Mouse (Mus musculus): Measurements from ENCODE around the gene Gm49325. TPM values are rescaled to one million over a fixed set of nuclear protein-coding genes. Genes with fewer than 3 reads are reported as not detected.
A peak's percentile ranks its signal among the peaks of the same experiment; 100 is the strongest.

The Gm49325 gene
- total RNA-seq, 2 experiments from 2014 or later = 18.1 to 27.7 TPM

DNA sequence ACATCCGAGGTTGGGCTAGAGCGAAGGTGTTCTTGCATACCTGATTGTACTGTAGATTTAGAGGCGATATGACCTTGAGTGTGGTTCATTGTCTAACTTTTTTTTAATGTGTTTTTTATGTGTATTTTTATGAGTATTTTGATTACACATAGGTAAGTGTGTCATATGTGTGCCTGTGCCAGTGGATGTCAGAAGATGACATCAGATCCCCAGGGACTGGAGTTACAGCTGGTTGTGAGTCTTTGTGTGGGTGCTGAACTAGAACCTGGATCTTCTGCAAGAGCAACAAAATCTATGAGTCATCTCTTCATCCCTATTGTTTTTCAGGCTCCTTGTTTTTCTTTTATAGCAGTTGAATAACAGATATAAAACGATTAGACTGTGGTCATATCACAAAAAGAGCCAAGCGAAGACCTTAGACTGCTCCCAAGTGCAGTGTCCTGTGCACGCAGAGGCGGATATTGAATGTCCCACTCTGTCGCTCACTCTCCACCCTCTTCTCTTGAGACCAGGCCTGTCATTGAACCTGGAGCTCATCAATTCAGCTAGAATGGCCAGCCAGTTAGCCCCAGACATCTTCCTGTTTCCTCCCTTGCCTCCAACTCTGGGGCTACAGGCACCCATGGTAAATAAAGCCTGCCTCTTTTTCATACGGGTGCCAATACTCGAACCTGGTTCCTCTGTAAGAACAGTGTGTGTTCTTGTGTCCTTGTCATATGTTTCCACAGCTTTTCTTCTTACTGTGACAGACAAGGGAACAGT is 17.8 kb downstream of the Gm49325 start:
- DNase-seq (ENCODE audit: low spot score in 2 of 2) = no peak

DNA sequence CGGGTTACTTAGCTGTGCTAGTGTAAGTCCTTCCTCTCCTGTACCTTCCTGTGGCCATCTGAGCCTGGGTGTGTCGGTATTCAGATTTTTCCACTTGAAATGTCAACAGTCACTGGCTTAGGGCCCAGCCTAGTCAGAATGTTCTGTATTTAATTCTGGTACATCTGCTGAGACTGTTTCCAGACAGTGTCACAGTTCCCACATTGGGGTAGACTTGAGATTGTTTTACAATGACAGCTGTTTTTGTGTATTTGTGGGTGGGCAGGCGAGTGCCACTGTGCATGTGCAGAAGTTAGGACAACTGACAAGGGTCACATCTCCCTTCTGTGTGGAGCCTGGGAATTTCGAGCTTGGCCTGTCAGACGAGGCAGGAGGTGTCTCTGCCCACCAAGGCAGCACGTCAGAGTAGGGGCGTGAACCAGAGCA is 18.6 kb downstream of the Gm49325 start:
- DNase-seq (ENCODE audit: low spot score in 2 of 2) = no peak

DNA sequence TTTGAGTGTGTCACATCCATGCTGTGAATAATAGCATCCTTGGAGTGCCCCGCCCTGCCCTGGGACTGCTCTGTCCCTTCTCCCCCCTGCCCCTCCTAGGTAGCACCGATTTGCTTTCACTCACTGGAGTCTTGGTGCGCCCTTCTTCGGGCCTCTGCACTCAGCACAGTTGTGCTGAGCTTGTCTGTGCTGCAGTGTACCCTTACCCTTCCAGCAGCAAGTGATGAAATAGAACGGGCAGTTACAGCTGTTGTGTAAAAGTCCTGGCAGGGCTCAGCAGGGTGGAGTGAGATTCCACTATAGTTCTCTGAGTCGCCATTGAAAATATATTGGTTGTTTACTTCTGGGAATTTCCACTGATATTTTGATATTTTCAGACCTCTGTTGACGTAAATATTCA is 20.0 kb downstream of the Gm49325 start:
- no peak for DNase-seq (ENCODE audit: low spot score in 2 of 2)

DNA sequence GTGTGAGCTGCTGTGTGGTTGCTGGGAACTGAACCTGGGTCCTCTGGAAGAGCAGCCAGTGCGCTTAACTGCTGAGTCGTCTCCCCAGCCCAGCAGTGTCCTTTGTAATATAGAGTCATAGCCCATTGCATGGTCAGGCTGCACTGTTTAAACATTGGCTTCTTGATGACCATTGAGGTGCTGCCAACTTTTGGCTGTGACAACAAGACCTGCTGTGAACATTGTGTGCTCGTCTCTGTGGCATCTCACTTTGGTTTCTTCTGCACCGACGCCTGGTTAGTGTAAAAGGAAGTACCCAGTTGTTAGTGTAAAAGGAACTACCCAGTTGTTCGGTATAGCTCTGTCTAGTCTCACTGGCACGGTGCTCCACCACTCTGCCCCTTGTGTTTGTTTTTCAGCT is 20.6 kb downstream of the Gm49325 start:
- no peak for DNase-seq (ENCODE audit: low spot score in 2 of 2)

DNA sequence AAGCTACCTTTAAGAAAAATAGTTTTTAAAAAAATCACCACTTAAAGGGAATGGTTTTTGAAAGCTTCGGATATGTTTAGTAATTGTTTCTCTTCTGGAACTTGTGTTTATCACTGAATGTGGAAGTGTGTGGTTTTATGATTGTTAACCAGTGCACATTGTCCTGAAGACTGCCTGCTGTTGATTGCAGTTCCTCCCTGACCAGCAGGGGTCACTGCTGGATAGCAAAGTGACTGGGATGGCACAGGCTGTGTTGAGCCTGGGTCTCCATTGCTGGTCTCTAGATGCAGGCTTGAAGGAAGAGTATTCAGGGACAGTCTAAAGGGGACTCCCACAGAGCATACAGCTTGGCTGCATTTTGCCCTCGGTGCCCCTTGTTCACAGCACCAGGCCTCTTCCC is 21.5 kb downstream of the Gm49325 start:
- peak; percentile 40 to 71 for DNase-seq (ENCODE audit: low spot score in 2 of 2)

DNA sequence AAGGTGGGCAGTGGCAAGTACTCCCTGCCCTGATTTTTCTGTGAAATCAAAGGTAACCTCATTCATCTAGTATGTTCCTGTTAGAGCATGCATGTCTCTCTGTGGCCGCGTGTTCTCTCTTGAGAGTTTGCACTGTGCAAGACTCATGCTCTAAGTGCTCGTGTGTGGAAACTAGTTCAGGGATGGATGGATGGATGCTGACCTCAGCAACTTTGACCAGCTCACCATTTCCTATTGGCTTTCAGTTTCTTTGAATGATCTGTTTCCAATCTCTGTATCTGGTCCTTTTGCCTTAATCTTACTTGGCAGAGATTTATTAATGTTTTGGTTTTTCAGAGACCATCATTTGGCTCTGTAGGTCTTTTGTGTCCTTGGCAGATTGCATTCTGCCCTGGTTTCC is 23.2 kb downstream of the Gm49325 start:
- DNase-seq (ENCODE audit: low spot score in 2 of 2) = no peak

DNA sequence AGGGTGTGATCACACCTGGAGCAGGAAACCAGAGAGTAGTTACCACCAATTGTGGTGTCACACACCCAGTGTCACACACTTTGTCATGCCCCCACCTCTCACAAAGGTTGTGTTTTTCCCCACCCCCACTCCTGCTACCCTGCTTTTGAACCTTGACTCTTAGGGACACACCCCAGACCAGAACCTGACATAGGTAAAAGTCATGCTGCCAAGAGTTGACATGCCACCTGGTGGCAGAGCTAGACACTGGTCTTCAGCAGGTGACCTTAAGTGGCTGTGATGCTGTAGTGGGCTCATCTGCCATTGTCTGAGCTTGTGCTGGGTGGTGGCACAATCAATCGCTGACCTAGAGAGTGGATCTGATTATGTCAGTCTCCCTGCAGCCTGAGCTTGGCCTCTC is 24.0 kb downstream of the Gm49325 start:
- no peak for DNase-seq (ENCODE audit: low spot score in 2 of 2)

DNA sequence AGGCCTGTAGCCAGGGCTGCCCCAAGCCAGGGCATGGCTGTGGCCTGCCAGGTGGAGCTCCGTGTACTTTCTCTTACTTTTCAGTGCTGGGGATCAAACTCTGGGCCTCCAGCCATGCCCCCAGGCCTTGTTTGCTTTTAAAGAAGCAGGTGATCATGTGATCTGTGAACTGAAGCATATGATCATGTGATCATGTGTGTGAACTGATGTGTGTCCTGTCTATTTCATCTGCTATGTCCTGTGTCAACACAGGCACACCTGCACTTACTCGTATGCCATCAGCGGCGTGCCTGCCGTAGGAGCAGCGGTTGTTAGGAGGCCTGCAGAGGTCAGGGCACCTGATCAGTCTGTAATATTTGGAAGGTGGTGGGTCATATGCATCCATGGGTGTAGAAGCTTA is 28.0 kb downstream of the Gm49325 start:
- DNase-seq (ENCODE audit: low spot score in 2 of 2) = no peak

DNA sequence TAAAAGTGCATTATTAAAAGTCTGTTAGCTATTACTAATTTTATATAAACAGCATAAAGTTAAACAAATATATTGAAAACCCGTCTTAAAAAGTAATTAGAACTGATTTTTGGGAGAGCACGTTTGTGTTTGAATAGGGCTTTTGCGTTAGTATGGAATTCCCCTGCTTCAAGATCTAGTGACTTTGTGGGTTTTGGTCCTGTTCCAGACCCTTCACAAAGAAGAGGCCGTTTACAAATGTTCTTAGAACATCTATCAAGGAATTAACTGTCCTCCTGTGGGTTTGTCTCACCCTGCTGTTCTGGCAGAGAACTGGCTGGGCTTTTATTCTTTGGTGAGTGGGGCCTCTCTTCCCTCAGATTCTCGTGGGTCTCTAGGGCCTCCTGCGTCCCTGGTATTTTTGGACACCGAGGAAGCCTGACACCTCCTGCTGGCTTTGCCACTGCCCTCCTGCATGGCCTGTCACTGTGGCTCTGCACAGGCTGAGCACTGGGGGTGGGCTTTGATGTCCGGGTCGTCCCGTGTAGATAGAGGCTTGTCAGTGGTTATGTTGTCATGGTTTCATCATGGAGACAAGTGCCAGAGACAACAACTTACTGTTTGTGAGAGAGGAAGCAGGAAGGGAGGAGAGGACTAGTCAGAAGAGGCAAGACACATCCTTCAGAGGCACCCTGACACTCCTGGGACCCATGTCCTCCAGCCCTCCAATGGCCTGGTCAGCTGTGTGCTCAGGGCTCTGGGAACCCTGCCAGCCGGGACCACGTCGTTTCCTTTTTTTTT is 28.6 kb downstream of the Gm49325 start:
- no peak for DNase-seq (ENCODE audit: low spot score in 2 of 2)

DNA sequence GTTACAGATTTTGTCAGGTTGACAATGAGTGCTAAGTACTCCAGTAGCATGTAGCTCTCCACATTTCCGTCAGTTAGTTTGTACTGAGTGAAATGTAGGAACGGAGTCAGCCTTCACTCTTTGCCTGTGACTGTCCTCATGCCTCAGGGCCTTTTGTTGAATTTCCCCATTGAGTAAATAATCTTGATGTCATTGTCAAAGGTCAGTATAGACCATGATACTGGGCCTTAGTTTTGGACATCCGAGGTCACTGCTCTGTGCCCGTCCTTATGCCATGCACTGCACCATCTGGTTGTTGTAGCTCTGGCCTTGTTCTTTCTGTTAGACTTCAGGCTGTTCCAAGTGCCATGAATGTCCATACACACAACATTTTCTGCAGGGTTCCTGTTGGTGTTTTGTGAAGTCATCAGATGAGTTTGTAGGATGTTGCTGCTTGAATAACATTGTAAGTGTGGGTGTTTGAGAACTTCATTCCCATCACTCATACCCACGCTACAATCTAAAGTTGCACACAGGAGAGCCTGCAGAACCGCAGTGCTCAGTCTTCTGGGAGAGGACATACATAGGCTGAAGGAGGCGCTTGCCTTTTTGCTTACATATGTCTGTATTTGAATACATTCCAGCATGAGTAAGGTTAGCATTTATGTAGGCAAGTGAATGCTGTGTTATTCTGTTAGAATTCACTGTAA is 30.4 kb downstream of the Gm49325 start:
- no peak for DNase-seq (ENCODE audit: low spot score in 2 of 2)

DNA sequence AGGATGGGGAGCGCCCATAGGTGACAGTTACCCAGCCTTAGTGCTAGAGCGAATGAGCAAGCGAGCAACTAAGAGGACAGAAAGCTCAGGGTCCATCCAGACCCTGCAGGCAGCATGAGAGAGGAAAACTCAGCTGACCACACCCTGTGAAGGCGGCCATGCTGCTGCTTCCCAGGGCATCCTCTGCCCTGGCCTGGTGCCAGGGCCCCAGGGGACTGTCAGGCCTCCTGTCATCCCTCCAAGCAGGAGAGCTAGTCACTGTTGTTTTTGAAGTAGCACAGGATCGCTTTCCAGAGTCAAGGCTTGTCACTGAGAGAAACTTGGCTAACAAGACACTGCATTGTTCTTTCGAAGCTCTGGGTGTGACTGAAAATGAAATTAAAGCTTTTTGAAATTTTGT is 33.0 kb downstream of the Gm49325 start:
- DNase-seq (ENCODE audit: low spot score in 2 of 2) = no peak

DNA sequence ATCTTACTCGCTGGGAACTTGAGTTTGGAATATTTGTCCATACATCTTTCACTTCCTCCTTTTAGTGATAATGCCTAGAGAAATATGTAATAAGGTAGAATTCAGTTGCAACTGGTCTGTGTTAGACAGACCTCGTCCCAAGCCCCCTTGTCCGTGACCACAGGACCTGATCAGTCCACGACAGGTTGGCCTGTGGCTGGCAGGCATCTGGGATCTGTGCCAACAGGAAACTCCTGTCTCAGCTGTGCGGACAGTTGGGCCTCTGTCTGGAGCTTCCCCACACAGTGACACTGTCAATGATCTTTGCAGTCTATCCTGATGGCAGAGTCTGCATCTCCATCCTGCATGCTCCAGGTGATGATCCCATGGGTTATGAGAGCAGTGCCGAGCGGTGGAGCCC is 37.2 kb downstream of the Gm49325 start:
- no peak for DNase-seq (ENCODE audit: low spot score in 2 of 2)

DNA sequence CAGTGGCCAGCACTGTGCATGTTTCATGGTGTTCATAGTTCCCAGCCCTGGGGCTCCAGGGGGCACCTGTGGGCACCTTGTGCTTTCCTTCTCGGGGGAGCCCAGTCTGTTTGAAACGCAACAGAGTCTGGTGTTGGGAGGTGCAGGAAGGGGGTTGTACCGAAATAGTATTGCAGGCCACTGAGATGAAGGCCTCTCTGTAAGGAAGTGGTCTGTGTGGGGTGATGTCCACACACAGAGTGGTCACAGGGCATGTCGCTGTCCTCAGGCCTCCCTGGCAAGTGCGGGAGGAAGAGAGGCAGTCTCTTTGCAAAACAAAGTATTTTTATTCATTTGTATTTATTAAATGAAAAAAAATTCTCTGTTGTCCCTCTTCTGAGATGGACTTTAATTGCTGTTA is 39.6 kb downstream of the Gm49325 start:
- DNase-seq (ENCODE audit: low spot score in 2 of 2) = no peak

DNA sequence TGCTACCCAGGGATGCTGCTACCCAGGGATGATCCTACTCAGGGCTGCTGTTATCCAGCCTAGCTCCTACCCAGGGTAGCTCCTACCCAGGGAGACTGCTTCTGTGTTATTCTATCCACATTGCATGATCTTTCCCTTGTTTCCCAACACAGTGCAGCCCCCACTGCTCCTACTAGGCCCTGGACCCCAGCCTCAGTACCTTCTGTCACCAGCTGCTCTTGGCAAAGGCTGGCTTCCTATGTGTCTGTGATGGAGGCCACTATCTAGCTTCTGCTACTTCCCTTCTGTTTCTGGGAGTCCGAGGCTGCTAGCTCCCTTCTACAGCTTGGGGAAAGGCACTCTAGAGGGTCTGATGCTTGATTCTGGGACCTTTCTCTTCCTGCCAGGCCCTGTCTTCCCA is 41.5 kb downstream of the Gm49325 start:
- no peak for DNase-seq (ENCODE audit: low spot score in 2 of 2)

DNA sequence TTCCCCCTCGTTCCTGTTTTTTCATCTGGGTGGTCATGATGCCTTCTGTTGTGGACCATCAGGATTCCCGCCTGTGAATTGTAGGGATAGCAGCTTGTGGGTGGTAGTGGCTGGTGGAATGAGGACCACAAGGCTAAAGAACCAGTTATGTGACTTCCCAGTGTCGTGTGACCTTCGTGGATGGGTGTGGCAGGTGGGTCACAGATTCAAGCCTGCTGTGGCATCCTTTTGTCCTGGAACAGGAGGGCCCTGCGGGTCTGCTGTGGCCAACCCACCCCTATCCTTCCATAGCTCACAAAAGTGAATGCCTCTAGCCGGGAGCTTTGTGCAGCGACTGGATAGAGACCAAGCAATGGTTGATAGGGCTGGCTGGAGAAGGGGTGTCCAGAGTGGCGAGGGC is 41.9 kb downstream of the Gm49325 start:
- DNase-seq (ENCODE audit: low spot score in 2 of 2) = no peak

DNA sequence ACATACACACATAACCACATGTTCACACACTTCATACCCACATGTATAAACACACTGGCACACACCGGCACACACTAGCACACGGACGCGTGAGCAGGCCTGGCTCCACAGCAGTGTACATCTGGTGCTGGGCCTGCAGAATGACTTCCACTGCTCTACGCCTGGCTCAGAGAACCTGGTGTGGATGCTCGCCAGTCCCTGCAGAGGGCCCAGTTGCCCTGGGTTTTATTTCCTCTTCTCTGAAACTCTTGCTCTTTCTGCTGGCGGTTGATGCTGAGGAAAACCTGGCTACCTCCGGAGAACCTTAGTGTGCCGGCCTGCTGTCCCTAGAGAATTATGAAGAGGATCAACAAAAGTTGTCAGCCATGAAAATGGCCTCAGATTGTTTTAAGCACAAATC is 46.0 kb downstream of the Gm49325 start:
- DNase-seq (ENCODE audit: low spot score in 2 of 2) = no peak

DNA sequence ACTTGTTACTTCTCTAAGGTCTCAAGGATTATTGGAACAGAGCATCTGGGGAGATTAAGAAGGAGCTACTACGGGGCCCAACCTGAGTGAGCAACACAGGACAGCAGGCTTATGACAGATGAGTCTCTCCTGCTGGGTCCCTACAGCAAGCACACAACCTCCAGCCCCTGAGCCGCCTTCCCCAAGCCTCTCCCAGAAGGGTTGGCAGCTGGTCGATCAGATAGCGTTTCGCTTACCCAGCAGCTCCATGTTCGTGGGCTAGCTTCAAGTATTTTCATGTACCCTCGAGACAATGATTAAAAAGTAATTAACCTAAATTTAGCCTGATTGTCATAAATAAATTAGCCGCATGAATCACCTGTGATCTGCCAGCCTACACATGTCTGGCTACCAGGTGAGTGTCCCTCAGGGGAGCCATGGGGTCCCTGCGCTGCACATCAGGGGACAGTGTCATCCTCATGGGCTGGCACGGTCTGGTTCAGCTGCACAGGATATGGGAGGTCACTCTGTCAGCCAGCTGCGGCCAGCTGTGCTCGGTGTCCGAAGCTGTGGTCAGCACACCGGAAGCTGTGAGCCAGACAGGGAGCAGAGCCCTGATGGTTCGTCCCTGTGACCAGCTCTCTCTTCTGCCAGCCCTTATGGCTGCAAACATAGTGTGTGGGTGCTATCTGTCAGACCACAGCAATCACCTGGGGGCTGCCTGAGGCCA is 52.4 kb downstream of the Gm49325 start:
- no peak for DNase-seq (ENCODE audit: low spot score in 2 of 2)

DNA sequence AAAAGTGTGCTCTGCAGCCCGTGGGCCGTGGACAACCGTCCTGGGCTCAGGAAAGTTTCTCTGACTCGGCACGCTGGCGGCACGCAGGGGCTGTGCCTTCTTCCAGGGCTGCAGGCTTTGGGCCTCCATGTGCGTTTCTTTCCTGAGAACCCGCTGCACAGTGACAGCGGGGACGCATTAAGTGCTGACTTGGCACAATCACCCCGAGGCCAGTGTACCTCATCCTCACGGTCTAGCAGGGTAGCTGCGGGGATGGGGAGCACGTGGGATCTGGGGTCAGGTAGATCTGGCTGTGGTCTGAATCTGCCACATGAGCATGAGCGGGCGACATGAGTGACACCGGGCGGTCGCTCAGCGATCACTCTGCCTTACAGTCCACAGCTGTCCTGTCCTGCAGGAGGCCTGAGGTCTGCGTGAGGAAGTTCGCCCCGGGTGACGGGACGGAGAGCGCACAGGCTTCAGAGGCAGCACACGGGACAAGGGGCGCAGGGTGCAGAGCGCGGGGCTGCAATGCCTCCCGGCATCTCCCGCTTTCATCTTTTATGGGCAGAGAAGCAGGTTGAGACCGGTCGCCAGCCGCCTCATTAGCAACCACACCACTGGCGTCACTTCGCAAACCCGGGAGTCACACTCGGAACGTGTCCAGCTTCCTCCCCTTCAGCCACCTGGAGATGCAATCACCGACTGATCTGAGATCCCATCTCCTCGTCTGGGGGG is 58.1 kb downstream of the Gm49325 start:
- no peak for DNase-seq (ENCODE audit: low spot score in 2 of 2)

DNA sequence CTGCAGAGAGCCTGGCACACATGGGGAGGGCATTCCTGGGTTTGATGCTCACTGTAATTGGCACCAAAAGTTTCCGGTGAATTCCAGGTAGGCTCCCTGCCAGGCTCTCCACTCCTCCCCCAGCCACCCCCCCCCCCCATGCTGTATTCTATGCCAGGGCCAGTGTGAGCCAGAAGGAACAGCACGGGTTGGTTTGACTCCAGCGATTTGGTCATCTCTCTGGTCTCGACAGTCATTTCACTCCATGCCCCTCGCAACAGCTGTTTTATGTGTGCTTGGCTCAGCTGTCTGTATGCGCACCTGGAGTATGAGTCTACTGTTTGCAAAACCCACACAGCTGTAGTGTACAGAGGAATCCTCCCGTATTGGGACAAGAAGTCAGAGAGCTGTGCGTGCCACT is 60.3 kb downstream of the Gm49325 start:
- DNase-seq (ENCODE audit: low spot score in 2 of 2) = no peak

DNA sequence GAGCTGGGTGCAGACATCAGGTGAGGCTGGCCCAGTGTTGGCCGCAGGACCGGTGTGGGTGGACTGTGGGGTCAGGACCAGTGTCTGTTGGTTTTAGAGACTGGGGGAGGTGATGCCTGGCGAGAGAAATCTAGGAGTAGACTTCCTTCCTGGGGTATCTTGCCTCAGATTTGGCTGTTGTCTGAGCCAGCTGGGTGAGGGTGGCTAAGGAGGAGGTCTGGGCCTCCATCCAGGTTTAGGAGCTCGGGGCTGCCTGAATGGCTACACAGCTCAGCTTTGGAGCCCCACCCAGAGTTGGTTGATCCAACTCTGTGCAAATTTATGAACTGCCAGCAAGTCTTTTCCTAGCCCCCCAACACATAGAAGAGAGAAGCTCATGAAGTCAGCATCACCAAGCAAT is 61.4 kb downstream of the Gm49325 start:
- DNase-seq (ENCODE audit: low spot score in 2 of 2) = no peak

DNA sequence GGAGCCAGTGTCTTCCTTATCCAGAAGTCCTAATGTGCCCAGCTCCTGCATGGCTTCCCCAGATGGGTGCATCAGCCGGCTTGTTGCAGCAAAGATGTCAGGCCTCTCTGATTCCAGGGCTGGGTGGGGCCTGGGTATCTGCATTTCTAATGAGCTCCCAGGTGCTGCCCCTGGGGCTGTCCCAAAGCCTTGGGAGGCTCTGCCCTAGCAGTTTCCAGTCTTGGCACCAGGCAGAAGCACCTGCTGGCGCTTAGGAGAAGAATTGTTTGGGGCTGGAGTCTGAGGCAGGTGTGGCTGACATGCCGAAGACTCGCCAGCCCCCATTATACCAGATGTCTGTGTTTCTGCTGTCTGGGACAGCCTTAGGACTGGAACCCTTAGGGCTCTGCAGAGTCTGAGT is 64.7 kb downstream of the Gm49325 start:
- DNase-seq (ENCODE audit: low spot score in 2 of 2) = no peak

Measured in adrenal gland, postnatal 4 days (tissue).